Mouse (Mus musculus) megakaryocyte, adult 5-6 weeks (primary cell): ENCODE measurements around the gene Foxi2. TPM values are rescaled to one million over a fixed set of nuclear protein-coding genes. Genes with fewer than 3 reads are reported as not detected.

Experiments
- total RNA-seq, 2 experiments: library from RNA; stranded (forward) in 1 of 2; stranded (reverse) in 1 of 2; fragments of 153-499, 151-499 nt in 1 of 2; fragments of 221-1000, 200-1000 nt in 1 of 2; gene quantifications; 2 replicates each; pipeline versions ENCODE4 v1.2.3 to v1.2.4; 2015 to 2017

Gene Foxi2
- total RNA-seq, 2 experiments from 2014 or later = not detected

Other genes starting within 250 kb of the Foxi2 start
- not detected in 2 replicates for gene Nps, start 151.6 kb upstream of the Foxi2 start, total RNA-seq (2015)
- gene Nps, start 151.6 kb upstream of the Foxi2 start, total RNA-seq (2017) = not detected in 2 replicates
- not detected in 2 replicates for gene Clrn3, start 118.3 kb downstream of the Foxi2 start, total RNA-seq (2015)
- 0.28 TPM in 1 of 2 replicates, not detected in the other for gene Clrn3, start 118.3 kb downstream of the Foxi2 start, total RNA-seq (2017)
- 86.4 and 88.1 TPM in 2 replicates for gene Ptpre, start 127.2 kb downstream of the Foxi2 start, total RNA-seq (2015)
- 83.6 and 93.5 TPM in 2 replicates for gene Ptpre, start 127.2 kb downstream of the Foxi2 start, total RNA-seq (2017)